18 mouse cellular contexts compared by ENCODE assay signal in the genomic region with DNA sequence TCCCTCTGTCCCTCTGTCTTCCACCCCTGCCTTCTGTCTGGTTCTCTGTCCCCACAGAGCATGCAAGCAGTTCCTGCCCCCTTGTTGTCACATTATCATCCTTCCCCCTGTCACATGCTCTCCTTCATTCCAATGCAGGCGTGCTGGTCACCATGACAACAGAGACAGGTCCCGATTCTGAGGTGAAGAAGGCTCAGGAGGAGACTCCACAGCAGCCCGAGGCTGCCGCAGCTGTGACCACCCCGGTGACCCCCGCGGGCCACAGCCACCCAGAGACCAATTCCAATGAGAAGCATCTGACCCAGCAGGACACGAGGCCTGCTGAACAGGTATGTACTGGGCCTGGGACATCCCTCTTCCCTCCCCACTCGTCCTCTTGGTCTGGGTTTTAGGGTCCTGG. TPM values are rescaled to one million over a fixed set of nuclear protein-coding genes. Genes with fewer than 3 reads are reported as not detected.
DNase-seq lines count a peak whose midpoint lies in the region; ATAC-seq lines count a peak whose summit lies in the region.
"Had no signal": no experiment of that assay in that cellular context is flagged by ENCODE, and none has a peak within 500 bp of the region (broad histone marks: within the 10 kb centered on the region; RNA-seq: fewer than 3 reads in every experiment).

No protein-coding gene starts in this region.

- H3K9me3 ChIP-seq in heart, embryonic 13.5 days, result no peaks in the 10 kb centered on the region
- H3K9me3 ChIP-seq: forebrain, embryonic 13.5 days; limb, embryonic 13.5 days had no signal

- H3K4me1 ChIP-seq in heart, embryonic 13.5 days, result peaks cover 29% of the 10 kb centered on the region

- H3K9ac ChIP-seq in heart, embryonic 13.5 days, result peak overlapping the region; percentile 14; the same call in 1 of the 2 replicates
- H3K9ac ChIP-seq: forebrain, embryonic 13.5 days; limb, embryonic 13.5 days had no signal

- peak overlapping the region; percentile 33 for H3K4me2 ChIP-seq in heart, embryonic 13.5 days
- H3K4me2 ChIP-seq: forebrain, embryonic 13.5 days; limb, embryonic 13.5 days had no signal

- peak; percentile 51 for DNase-seq in cerebellum, adult 11-12 months
- DNase-seq in heart, adult 9 months (ENCODE audit: low spot score in 2 of 2), result no peak
- DNase-seq in embryo, embryonic 11 days, result peak; percentile 33
- peak; percentile 37 for DNase-seq in mesoderm, embryonic 11.5 days (ENCODE audit: low read depth, low spot score)
- no peak for DNase-seq in thymus, adult 18-20 months
- no peak for DNase-seq in left cerebral cortex, adult 18-20 months (ENCODE audit: low spot score in 2 of 2)
- DNase-seq: adrenal gland, postnatal 10 days; heart, postnatal 4 days; kidney, adult 11 months; kidney, postnatal 25 days; layer of hippocampus, postnatal 36 days; lung, postnatal 14 days; spleen, adult 18-20 months had no signal

- no peaks in the 10 kb centered on the region for H3K27me3 ChIP-seq in heart, embryonic 13.5 days (replicated peaks)
- H3K27me3 ChIP-seq: forebrain, embryonic 13.5 days; limb, embryonic 13.5 days had no signal

- peaks cover 34% of the 10 kb centered on the region for H3K36me3 ChIP-seq in heart, embryonic 13.5 days

- WGBS in heart, embryonic 13.5 days, result 54% methylated on average over 9 of the region's 9 CpGs

- H3K27ac ChIP-seq in heart, embryonic 13.5 days (replicated peaks), result peak overlapping the region; percentile 36
- H3K27ac ChIP-seq: forebrain, embryonic 13.5 days; limb, embryonic 13.5 days; stomach, postnatal 0 days had no signal

- H3K4me3 ChIP-seq in heart, embryonic 13.5 days, result no peak overlapping the region
- H3K4me3 ChIP-seq: forebrain, embryonic 13.5 days; limb, embryonic 13.5 days had no signal

- no peak for ATAC-seq in cerebellum, adult (ENCODE audit: insufficient number of reproducible peaks, low FRiP score, low TSS enrichment)
- ATAC-seq in heart, embryonic 13.5 days (ENCODE audit: extremely low read depth, insufficient number of reproducible peaks, low FRiP score, low TSS enrichment), result no peak
- ATAC-seq: forebrain, embryonic 13.5 days had no signal

RNA-seq across cellular contexts. Expression of a gene that starts 53.6 kb away (rescaled TPM):
- polyA plus RNA-seq in heart, embryonic 13.5 days (2015; fragmentation: Nextera tagmentation; extraction: Ambion mirVana), result 22.4 and 22.9 TPM in 2 replicates
- 10 to 100 TPM; 35.8 to 38.4 TPM for total RNA-seq in left cerebral cortex, adult 18-20 months (2021)

Comparison
In these comparisons a context has a peak if more than half of its experiments do, and no peak if none do; other contexts are left out.
1. DNase-seq: peak in cerebellum, adult 11-12 months (single experiment), embryo, embryonic 11 days (single experiment) and mesoderm, embryonic 11.5 days (single experiment); none in heart, adult 9 months (0 of 2), thymus, adult 18-20 months (0 of 2) and left cerebral cortex, adult 18-20 months (0 of 2).